Mouse (Mus musculus): ENCODE results near the gene Lrrc20.

DNA sequence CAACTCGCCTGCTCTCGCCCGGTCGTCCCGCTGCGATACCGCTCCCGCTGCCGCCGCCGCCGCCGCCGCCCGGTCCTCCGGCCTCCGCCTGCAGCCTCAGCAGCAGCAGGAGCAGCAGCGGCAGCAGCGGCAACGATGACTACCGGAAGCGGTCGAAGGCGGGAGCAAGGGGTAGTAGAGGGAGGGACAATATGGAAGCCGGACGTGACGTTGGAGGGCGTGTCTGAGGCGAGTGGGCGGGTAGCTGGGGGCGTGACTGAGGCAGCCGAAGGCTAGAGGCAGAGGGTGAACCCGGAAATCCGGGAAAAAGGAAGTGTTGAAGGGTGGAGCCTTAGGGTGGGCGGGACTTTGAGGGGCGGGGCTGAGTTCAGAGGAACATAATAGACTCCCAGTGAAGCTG lies 23.0 kb upstream of the Lrrc20 start, which contains the start of gene Eif4ebp2:
- TF ChIP-seq GATA1 (IDR thresholded peaks at IDR 0.05; ENCODE audit: borderline replicate concordance, low read length) (no peak), CTCF (IDR thresholded peaks at IDR 0.05; ENCODE audit: low read depth, low read length) (no peak), TAL1 (conservative IDR thresholded peaks at IDR 0.05; ENCODE audit: low read depth, low read length) (no peak), POLR2AphosphoS5 (IDR thresholded peaks at IDR 0.05; ENCODE audit: insufficient replicate concordance, low read depth, low read length) (no peak)
